Mouse (Mus musculus): Measurements from ENCODE around the gene Gp1ba.

- TF ChIP-seq CTCF (IDR thresholded peaks at IDR 0.05; ENCODE audit: low read depth, low read length) = no peak
- no peak for TF ChIP-seq POLR2A (IDR thresholded peaks at IDR 0.05; ENCODE audit: borderline replicate concordance, low read depth, low read length)
These were observed 6.7 kb downstream of the Gp1ba start for GRCm38 (mm10) chr11:70645461-70646258.
